Mouse (Mus musculus): ENCODE measurements around the gene Tamm41.
A peak's percentile ranks its signal among the peaks of the same experiment; 100 is the strongest.

Gene Tamm41

DNA sequence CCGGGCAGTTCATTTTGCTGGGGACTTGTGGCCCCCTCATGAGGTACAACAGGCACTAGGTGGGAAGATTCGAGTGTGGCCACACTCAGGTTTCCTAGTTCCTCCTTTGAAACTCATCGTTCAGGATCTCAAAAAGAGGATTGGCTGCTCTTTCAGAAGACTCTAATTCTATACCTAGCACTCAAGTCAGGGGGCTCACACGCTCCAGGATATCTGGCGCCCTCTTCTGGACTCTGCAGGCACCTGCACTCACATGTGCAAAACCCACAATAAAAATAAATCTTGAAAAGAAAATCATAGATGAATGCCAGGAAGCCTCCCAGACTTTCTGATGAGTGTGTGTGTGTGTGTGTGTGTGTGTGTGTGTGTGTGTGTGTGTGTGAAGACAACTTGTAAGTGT is 66.8 kb downstream of the Tamm41 start:
- peak in 1 of 2 experiments; percentile 20 for DNase-seq

- no peak for DNase-seq
These were observed 67.3 kb downstream of the Tamm41 start for GRCm38 (mm10) chr6:114970386-114970785.

GRCm38 (mm10) chr6:114969213-114970120 is 68.2 kb downstream of the Tamm41 start, which contains the start of gene Vgll4:
Gene Vgll4 (minus strand): TSS chr6:114969994.
- DNase-seq, result peak; percentile 68 to 72

GRCm38 (mm10) chr6:114968361-114969212 is 69.1 kb downstream of the Tamm41 start:
- peak; percentile 82 to 89 for DNase-seq

DNA sequence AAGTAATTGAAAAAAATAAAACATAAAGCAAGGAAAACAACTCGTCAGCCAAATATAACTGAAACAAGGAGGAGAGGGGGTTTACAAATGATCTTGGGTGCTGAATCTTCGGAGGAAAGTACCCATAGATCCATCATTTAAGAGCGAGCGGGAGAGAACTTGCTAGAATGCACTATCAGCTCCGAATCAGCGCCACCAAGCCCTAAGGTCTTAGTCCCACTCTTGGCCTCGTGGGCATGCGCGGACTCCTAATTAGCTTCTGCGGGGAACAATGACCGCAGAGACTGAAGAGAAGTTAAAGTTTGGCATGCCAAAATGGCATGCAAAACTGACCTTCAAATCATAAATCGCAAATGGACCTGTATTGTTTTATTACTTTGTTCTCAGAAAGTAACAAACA is 70.1 kb downstream of the Tamm41 start:
- peak in 1 of 2 experiments; percentile 18 for DNase-seq

DNA sequence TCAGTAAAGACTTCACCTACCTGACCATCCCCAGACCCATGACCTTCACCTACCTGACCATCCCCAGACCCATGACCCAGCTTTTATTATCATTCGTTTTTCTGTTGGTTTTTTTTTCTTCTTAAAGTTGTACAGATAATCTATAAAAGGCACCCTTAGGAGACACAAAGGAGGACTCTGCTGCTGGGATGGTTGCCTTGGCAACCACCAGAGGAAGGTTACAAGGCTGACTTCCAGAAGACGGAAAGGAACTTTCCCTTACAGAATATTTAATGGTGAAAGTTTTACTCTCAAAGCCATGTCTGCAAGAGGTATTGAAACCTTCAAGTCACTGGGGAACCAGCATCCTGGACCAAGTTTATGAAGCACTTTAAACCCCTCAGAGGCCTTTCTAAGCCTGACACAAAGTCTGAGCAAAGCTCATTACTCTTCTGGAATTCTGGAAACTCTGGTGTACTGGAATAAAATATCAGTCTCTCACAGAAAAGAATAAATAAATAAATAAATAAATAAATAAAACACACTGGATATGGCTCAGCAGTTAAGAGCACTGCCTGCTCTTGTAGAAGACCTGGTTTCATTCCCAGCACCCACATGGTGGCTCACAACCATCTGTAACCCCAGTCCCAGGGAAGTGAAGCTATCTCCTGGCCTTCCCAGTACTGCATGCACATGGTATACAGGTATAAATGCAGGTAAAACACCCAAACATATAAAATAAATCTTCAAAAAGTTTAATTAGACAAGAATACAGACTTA is 71.1 kb downstream of the Tamm41 start:
- DNase-seq, result no peak

DNA sequence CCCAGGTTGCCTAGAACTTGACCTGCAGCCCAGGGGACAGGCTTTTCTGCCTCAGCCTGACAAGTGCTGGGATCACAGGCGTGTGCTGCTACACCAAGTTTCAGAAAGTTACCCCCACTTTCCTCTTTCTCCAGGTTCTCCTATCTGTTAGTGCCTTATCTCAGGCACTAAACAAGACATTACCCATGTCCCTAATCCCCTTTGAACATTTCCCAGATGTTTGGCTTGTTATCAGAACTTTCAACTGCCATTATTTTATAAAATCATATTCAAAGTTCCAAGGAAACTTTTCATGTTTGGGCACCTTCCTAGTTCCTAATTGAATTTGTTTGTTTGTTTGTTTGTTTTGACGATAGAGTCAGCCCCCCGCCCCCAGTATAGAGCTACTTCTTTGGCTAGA is 71.9 kb downstream of the Tamm41 start:
- no peak for DNase-seq

- DNase-seq, result no peak
These were observed 72.3 kb downstream of the Tamm41 start for GRCm38 (mm10) chr6:114965396-114965795.

DNA sequence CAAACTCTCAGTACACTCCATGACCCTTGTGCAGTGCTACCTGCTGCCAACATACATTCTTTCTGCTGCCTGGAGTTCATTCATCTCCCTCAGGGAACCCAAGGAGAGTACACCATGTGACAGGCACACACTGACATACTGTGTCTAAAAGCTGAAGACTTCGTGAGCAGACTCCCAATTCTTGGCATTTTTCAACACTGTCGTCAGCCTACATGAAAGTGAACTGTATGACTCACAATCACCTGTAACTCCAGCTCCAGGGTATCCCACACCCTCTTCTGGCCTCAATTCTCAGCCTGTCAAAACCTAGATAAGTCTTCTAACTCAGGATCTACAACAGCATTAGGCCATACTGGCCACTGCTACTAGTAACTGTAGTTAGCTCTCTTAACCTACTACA is 73.4 kb downstream of the Tamm41 start:
- DNase-seq, result no peak

- no peak for DNase-seq
These were observed 74.0 kb downstream of the Tamm41 start for GRCm38 (mm10) chr6:114963636-114964035.

GRCm38 (mm10) chr6:114961276-114962068 is 76.2 kb downstream of the Tamm41 start:
- DNase-seq, result peak in 1 of 2 experiments; percentile 16

GRCm38 (mm10) chr6:114959012-114959398 is 78.7 kb downstream of the Tamm41 start:
- no peak for DNase-seq

GRCm38 (mm10) chr6:114958249-114959011 is 79.2 kb downstream of the Tamm41 start:
- DNase-seq, result no peak

- no peak for DNase-seq
These were observed 79.9 kb downstream of the Tamm41 start for GRCm38 (mm10) chr6:114957756-114958155.

DNA sequence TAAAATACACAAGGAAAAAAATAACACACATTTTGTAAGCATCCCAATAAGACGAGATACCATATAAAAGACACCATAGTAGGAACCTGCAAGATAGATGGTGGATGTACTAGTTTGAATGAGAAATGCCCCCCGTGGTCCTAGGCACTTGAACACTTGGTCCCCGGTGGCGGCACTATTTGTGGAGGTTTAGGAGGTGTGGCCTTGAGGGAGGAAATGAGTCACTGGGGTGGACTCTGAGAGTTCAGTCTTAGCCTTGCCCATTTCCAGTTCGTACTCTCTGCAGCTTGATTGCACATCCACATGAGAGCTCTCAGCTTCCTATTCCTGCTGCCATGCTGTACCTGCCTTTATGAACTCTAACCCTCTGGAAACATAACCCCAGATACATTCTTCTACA is 83.2 kb downstream of the Tamm41 start:
- no peak for DNase-seq
